Mouse (Mus musculus) gastrocnemius, adult 8-10 months (tissue): ENCODE measurements around the gene Adipoq. TPM values are rescaled to one million over a fixed set of nuclear protein-coding genes. Genes with fewer than 3 reads are reported as not detected.

Experiments used
- DNase-seq, 2 experiments: peaks; one replicate each; pipeline ENCODE4 v3.0.0; 2022; ENCODE audit warnings: low spot score in 2 of 2
- total RNA-seq, 4 experiments: library from RNA; stranded (reverse); gene quantifications; 2 replicates each; pipeline ENCODE4 v1.2.4; 2022

Gene Adipoq
- total RNA-seq, 4 experiments from 2014 or later = 2.3 to 45.4 (median 17.8) TPM

GRCm38 (mm10) chr16:23114339-23115171 lies 31.8 kb upstream of the Adipoq start:
- DNase-seq = no peak

DNA sequence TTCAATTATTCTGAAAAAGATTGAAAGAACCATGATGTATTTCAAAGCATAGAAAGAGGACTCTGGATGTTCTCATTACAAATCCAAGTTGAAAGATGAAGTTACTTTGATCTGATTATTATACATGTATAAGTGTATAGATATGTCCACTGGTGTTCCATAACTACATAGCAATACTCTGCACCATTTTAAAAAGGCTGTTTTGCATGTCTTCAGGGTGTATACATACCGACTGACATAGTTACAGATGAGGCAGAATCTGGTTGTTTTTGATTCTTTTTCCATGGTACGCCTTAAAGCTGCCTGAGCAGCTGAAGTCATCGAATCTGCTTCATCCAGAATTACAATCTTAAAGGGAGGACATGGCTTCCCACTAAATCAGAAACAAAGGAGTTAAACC lies 30.9 kb upstream of the Adipoq start:
- no peak for DNase-seq

GRCm38 (mm10) chr16:23117173-23117572 lies 29.2 kb upstream of the Adipoq start:
- no peak for DNase-seq

GRCm38 (mm10) chr16:23122446-23122845 lies 23.9 kb upstream of the Adipoq start:
- DNase-seq = no peak

DNA sequence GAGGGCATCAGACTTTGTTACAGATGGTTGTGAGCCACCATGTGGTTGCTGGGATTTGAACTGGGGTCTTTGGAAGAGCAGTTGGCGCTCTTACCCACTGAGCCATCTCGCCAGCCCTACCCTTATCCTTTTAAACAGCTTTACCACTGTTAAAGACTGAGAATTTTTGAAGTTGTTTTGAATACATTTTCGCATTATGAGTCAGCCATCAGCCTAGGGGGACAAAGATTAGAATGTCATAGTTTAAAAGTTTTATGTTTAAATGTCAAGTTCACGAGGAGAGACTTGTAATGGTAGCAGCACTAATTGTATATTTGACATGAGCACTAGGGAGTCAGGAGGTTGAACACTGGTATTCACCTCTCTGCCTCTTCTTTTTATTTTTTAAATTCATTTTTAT lies 23.2 kb upstream of the Adipoq start:
- DNase-seq = no peak

GRCm38 (mm10) chr16:23124398-23124797 lies 21.9 kb upstream of the Adipoq start:
- no peak for DNase-seq

GRCm38 (mm10) chr16:23127311-23127672 lies 19.0 kb upstream of the Adipoq start:
- DNase-seq = no peak

GRCm38 (mm10) chr16:23127673-23128375 lies 18.5 kb upstream of the Adipoq start, which contains the start of gene Rfc4:
Gene Rfc4 (minus strand): TSS chr16:23127737.
- DNase-seq = peak; percentile 85 to 89

DNA sequence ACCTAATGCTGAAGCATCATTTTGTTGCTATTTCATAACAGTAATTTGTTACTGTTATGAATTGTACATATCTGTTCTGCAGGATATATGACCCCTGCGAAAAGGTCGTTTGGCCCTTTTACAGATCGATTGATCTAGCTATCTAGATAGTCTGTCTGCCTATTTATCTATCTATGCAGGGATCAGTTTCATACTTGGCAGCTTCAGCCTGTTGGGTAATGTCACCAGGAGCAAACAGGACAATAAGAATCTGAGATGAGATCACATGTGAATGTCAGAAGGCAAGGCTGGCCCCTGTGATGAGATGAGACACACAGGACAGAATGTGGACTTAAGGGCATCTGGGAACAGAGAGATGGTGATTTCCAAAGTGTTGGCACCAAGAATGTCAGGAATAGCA lies 16.0 kb upstream of the Adipoq start:
- no peak for DNase-seq

DNA sequence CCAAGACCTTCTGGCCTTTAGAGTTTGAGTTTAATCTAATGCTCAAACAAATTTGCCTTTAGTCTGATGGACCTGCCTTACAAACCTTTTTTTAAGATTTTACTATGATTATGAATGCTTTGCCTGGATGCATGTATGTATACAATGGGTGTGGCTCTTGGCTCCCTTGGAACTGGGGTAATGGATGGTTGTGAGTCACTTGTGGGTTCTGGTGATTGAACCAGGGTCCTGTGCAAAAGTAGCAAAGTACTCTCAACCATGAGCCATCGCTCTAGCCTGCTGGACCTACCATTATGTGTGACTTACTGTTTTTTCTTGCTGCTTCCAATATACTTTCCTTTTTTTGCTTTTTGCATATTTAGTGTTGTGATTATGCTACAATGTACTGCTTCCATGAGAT lies 14.0 kb upstream of the Adipoq start:
- no peak for DNase-seq

GRCm38 (mm10) chr16:23135421-23136149 lies 10.8 kb upstream of the Adipoq start:
- no peak for DNase-seq

DNA sequence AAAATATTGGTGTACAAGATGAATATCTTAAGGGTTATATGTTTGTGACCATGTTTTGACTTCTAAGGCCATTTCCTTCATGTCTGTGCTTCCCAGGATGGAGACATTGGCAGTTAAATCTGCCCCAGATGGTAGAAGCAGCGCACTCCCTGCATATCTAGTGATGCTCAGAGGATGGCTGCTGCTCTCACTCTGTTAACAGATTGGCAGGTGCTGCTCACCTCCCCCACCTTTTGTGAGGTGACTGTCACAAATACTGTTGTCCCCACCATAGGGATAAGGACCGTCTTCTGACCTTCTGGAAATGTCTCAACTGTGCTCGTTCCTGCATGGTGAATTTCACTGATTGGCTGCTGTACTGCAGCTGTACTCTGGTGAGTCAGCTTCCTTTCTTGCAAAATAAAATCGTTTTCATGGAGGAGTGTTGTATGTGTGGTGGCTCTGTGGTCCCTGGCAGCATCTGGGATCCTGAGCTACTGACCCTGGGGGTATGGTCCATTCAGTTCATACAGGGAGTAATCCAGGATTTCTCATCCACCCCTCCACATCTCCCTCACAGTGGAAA lies 9.8 kb upstream of the Adipoq start:
- no peak for DNase-seq

DNA sequence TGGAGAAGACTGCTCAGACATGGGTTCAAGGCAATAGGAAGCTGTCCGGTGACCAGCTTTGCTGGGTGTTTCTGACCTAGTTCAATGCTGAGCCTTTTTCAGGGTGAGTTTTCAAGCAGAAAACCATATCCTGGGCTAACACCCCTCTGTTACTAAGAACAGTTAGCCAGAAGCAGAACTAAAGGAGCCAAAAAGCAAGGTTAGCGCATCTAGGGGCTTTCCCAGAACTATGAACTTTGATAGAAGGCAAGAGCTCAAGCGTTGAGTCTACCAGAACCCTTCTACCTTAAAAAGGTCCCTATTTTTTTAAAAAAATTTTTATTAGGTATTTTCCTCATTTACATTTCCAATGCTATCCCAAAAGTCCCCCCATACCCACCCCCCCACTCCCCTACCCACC lies 5.4 kb upstream of the Adipoq start:
- no peak for DNase-seq

GRCm38 (mm10) chr16:23144326-23144725 lies 2.0 kb upstream of the Adipoq start:
- no peak for DNase-seq

GRCm38 (mm10) chr16:23145211-23145610 lies 1.1 kb upstream of the Adipoq start:
- no peak for DNase-seq

DNA sequence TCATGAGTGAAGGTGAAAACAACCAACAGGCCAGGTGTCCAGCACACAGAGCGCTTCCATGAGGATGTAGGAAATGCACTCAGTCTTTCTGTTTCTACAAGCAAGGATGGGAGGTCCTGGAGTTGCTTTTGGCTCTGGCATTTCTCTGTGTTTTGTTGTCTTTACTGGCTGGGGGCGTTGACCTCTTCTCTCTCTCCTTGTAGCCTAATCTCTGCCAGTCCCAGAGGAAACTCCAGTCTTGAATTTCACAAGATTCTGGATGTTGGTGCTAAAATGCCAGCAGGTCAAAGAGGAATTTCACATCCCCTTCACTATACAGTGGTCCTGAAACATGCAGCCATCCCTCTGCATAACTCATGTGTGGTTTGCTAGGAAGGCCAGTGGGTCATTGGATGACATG lies 2.6 kb downstream of the Adipoq start:
- DNase-seq = no peak

DNA sequence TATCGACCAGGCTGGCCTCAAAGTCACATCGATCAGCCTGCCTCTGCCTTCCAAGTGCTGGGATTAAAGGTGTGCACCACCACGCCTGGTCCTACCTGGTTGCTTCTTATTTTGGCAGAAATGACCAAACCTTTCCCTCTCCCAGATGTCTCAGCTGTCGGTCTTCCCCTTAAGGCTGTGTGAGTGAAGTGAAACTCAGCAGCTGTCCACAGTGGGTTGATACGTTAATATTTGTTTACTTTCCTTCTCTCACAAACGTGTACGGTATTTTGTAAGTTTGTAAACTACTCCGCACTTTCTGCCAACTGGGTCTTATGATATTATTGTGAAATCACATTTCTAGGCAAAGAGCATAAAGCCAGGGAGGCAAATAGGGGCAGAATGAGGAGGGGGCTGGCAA lies 3.1 kb downstream of the Adipoq start:
- no peak for DNase-seq

DNA sequence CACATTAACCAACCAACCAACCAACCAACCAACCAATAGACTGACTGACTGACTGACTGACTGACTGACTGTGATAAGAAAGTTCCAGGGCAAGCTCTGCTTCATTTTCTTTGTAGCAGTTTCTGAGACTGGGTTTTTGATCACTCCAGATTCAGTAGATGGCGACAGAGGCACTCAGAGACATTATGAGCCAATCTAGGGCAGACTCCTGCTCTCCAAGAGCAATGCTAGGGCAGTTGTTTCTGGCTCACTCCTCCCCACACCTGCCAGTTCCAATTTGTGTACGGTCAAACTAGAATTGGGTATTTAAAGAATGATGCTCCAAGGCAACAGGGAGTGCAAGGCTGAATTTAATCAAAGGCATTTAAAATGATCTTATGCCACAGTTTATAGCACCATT lies 5.1 kb downstream of the Adipoq start:
- no peak for DNase-seq

GRCm38 (mm10) chr16:23154261-23154660 lies 7.9 kb downstream of the Adipoq start:
- DNase-seq = no peak

DNA sequence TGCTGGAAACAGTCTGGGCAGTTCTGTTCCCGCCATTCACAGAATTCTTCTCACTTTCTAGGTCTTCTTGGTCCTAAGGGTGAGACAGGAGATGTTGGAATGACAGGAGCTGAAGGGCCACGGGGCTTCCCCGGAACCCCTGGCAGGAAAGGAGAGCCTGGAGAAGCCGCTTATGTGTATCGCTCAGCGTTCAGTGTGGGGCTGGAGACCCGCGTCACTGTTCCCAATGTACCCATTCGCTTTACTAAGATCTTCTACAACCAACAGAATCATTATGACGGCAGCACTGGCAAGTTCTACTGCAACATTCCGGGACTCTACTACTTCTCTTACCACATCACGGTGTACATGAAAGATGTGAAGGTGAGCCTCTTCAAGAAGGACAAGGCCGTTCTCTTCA lies 10.7 kb downstream of the Adipoq start:
- DNase-seq = no peak

DNA sequence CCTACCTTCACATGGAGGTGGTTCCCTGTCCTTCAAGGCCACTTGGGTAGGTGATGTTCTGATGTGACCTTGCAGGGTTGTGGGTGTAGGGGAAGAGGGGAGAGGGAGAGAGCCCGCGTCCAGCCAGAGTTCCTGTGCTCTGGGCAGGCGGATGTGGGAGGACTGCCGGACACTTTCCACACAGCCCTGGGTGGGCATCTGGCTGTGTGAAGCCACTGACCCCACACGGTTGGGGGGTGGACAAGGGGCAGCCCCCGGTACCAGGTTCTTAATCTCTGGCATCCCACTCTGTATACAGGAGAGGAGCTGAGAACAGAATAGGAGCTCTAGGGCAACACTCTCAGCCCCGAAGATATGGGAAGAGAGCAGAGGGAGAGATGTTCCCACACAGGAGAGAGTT lies 12.0 kb downstream of the Adipoq start:
- DNase-seq = no peak

- no peak for DNase-seq
Observed at GRCm38 (mm10) chr16:23158957-23159356, 12.6 kb downstream of the Adipoq start.
